Mouse (Mus musculus) olfactory bulb, adult 2 months (tissue): Measurements from ENCODE around the gene Kirrel3.

ENCODE experiments used
- CTCF ChIP-seq: fragments of 200-500 bp; IDR thresholded peaks from 2 replicates; pipeline ENCODE4 v1.5.1; 2012; ENCODE audit warnings: low read depth, mild to moderate bottlenecking, low read length, moderate library complexity; ENCODE audit not compliant: insufficient read depth
- POLR2A ChIP-seq: fragments of 200-500 bp; IDR thresholded peaks from 2 replicates; pipeline ENCODE4 v1.6.1; 2012; ENCODE audit warnings: mild to moderate bottlenecking, low read depth, low read length, moderate library complexity; ENCODE audit not compliant: insufficient read depth

DNA sequence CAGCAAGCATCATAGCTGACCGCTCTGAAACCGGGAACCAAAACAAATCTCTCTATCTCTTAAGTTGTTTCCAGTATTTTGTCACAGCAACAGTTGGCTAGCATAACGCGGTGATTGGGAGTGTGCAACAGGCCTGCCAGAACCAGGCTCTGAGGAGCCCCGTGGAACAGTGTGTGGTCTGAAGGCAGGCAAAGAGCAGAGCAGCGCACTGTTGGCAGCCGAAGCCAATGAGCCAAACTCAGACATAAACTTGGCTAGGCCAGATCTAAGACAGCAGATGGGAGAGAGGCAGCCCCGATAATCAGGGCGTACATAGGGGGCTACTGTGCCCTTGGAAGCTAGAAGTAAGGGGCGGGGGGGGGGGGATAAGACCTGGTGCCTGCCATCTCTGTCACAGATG is 372.4 kb downstream of the Kirrel3 start:
- no peak for TF ChIP-seq CTCF
- no peak for TF ChIP-seq POLR2A
